Mouse (Mus musculus): ENCODE data around the gene Dmwd.

GRCm38 (mm10) chr7:19073504-19073903, 2.5 kb upstream of the Dmwd start:
- peak; percentile 71 for TF ChIP-seq CTCF (IDR thresholded peaks at IDR 0.05; ENCODE audit: low read depth)
- no peak for TF ChIP-seq EP300 (IDR thresholded peaks at IDR 0.05; ENCODE audit: low read depth)

Measured in liver, postnatal 0 days (tissue).